Mouse (Mus musculus) layer of hippocampus, adult 2 months (tissue): ENCODE results near the gene Telo2. TPM values are rescaled to one million over a fixed set of nuclear protein-coding genes. Genes with fewer than 3 reads are reported as not detected.
A peak's percentile ranks its signal among the peaks of the same experiment; 100 is the strongest.
"Not testable (repeated sequence)": the region's sequence is repeated elsewhere in the genome, so short reads cannot be mapped to it uniquely, and the experiment has no call there.

ENCODE experiments used
- DNase-seq, 2 experiments: peaks; one replicate each; pipeline ENCODE4 v3.0.0; 2022; ENCODE audit warnings: low spot score in 2 of 2
- H3K27ac ChIP-seq: fragments of 200-600 bp; 2 replicates; pipeline ENCODE4 v1.8.1; 2022
- H3K4me3 ChIP-seq: fragments of 200-600 bp; 2 replicates; pipeline ENCODE4 v1.8.1; 2022; ENCODE audit warnings: mild to moderate bottlenecking
- CTCF ChIP-seq: fragments of 200-600 bp; conservative IDR thresholded peaks from 2 replicates; pipeline ENCODE4 v1.8.1; 2022; ENCODE audit warnings: antibody characterized with exemption, mild to moderate bottlenecking, moderate library complexity
- long read RNA-seq, 2 experiments: library from polyadenylated mRNA; stranded (forward); transcript quantifications; one replicate each; pipeline ENCODE4 v2.0.0; 2021; ENCODE audit warnings: borderline mapping rate in 2 of 2
- total RNA-seq, 2 experiments: library from RNA; stranded (reverse); gene quantifications; 2 replicates each; pipeline ENCODE4 v1.2.3; 2021

The Telo2 gene
- total RNA-seq = 10 to 100 TPM; 36.9 to 42.8 TPM
- long read RNA-seq, experiment 1, transcript Telo2-202 (21 exons, 3,530 nt) = major isoform, 14 of 25 reads
- long read RNA-seq, experiment 1, partial matches to known transcripts = 1 of 25 reads
- long read RNA-seq, experiment 1, other reads (novel, unspliced or antisense) = 7 of 25 reads
- long read RNA-seq, experiment 2, transcript Telo2-202 (21 exons, 3,530 nt) = major isoform, 14 of 33 reads
- long read RNA-seq, experiment 2, partial matches to known transcripts = 3 of 33 reads
- long read RNA-seq, experiment 2, other reads (novel, unspliced or antisense) = 13 of 33 reads

DNA sequence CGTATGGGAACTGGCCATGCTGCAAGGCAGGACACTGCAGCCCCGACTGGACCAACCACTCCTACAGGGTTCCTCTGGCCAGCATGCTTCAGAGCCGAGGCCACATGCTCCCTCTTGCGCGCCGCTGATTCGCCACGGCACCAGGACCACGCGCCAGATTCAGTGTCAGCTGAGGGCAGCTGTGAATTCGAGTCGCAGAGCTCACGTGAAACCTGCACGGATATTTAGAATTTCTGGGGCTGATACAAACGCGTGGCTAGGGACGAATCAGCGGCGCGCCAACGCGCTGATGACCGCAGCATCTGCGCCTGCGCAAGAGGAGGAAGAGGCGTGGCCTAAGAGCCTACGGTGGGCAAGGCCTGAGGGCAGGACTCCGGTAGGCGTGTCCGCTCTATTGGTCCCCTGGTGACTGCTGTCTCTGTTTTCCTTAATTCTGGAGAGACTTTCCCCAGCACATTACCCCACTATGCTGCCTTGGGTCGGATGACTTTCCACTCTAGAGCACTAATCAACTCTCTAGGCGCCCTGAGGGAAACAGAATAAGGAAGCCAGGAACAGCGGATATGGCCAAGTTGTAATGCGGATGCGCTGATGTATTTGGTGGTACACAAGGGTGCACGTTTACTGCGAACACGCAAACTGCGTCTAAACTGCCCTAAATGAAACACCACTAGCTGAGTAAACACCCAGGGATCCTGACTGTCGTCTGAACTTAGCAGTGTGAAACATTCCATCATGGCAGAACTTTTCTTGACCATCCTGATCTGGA lies at the start of gene Telo2:
Gene Telo2 (minus strand): TSS at position 304 of the 769 bp plus-strand sequence.
- DNase-seq = peak; percentile 88 to 91
- Histone ChIP-seq H3K27ac (peak within 1 kb of the TSS; percentile 97), H3K4me3 (peak within 1 kb of the TSS; percentile 75)
- no peak for TF ChIP-seq CTCF

DNA sequence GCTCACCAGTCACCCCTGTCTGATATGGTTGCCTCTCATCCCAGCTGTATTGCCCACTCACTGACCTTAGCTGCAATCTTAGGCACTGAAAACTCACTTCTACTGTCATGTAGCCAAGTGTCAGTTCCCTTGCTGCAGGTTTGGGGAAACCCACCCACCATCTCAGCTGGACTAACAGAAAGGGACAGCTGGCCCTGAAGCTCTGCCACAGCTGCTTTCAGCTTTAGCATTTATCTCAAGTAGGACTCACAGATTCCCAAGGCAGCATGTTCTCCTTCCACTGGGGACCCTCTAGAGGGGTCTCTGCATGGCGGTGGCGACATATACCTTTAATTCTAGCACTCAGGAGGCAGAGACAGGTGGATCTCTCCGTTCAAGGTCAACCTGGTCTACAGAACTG lies 49.0 kb upstream of the Telo2 start:
- DNase-seq = no peak
- TF ChIP-seq CTCF = no peak
- no peak overlapping the region for H3K4me3 ChIP-seq
- no peak overlapping the region for H3K27ac ChIP-seq

DNA sequence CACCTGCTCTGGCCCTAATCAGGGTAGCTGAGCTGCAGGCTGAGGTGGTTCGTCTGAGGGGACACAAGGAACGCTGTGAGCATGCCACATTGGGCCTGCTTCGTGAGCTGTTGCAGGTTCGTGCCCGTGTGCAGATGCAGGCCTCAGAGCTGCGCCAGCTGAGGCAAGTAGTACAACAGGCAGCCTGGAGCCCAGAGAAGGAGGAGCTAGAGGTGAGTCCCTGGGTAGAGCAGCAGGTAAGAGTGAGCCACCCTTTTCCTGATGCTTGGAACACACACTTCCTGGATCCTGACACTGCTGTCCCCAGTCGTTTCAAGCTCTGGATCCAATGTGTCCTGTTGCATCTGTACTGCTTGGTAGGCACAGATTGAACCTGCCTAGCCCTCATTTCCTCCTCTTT lies 47.6 kb upstream of the Telo2 start:
- H3K27ac ChIP-seq = no peak overlapping the region
- no peak for DNase-seq
- no peak overlapping the region for H3K4me3 ChIP-seq
- no peak for TF ChIP-seq CTCF

DNA sequence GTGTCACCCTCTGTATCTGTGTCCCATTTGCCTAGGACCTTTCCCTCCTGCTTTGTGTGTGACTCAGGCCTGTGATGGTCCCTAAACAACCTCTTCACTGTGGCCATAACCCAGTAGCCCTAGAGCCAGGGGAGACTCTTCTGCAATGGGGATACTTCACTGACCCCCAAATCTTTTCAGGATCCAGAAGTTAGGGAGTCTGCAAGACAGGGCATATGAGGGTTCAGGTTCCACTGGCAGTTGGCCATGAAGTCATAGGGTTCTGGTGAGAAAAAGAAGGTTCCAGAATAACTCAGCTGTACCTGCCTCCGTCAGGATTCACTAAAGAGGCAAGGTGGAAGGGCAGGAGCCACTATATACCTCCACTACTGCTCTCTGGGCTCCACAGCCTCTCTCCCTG lies 46.4 kb upstream of the Telo2 start, which contains the start of gene Ccdc154:
Gene Ccdc154 (plus strand): TSS at position 301 of the 400 bp plus-strand sequence.
- TF ChIP-seq CTCF = no peak
- Histone ChIP-seq H3K27ac (no peak within 1 kb of the TSS), H3K4me3 (no peak within 1 kb of the TSS)
- no peak for DNase-seq

DNA sequence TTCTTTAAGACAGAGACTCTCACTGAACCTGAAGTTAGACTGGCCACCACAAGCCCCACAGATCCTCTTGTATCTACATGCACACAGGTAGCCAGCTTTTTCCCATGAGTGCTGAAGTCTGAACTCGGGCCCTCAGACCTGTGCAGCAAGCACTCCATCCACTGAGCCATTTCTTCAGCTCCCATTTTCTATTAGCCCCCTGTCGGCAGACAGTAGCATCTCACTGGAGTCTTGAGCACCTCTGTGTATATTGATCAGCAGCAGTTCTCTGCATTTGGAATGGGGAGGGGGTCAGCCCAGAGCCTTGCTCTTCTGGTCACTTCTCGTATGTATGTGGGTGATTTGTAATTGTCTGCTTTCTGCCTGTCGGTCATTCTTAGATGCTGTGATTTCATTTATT lies 24.2 kb upstream of the Telo2 start:
- no peak overlapping the region for H3K4me3 ChIP-seq
- DNase-seq = no peak
- TF ChIP-seq CTCF = peak; percentile 70

DNA sequence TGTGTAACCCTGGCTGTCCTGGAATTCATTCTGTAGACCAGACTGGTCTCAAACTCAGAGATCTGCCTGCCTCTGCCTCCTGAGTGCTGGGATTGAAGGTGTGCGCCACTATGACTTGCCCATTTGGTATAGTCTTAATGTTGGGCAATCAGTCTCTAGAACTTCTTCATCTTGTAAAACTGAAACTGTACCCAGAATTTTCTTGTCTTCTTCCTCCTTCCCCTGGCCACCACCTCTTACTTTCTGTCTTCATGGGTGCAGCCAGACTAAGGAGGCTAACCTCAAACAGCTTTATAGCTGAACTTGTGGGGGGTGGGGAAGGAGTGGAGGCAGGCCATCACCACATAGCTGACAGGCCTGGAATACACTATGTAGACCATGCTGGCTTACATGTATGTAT lies 23.0 kb upstream of the Telo2 start:
- Histone ChIP-seq H3K4me3 (no peak overlapping the region), H3K27ac (no peak overlapping the region)
- no peak for DNase-seq
- TF ChIP-seq CTCF = no peak

More for the DNA sequence above, 24.2 kb upstream of the Telo2 start:
- no peak overlapping the region for H3K27ac ChIP-seq

DNA sequence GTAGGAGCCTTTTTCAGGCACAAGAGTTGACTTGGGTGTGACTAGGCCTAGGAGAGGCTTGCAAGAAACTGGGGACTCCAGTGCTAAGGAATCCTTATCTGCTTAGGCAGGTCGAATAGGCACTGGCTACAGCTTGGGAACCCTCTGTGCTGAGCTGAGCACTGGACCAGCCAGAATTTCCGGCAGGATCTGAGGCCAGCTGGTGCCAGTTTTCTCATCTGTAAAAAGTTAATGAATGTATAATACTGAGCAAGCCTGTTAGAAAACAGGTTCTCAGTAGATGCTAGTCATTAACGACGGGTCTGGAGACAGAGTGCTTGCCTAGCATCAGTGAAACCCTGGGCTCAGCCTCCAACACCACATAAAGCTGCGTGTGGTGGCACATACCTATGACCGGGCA lies 19.9 kb upstream of the Telo2 start:
- no peak for DNase-seq
- Histone ChIP-seq H3K27ac (no peak overlapping the region), H3K4me3 (no peak overlapping the region)
- TF ChIP-seq CTCF = no peak

DNA sequence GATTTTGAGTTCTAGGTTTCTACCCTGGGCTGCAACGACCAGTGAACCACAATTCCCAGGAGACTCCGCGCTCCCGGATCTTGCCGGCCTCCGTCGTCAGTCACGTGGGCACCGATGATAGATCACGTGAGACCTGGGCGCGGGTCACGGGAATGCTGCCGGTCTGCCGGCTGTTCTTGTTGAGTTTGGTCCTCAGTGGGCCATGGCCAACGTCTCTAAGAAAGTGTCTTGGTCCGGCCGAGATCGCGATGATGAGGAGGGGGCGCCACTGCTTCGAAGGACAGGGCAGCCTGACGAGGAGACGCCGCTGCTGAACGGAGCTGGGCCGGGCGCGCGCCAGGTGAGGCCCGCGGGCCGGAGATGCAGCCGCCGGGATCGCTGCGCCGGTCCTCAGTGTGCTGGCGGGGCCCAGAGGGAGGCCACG lies 17.5 kb upstream of the Telo2 start, which contains the start of gene Clcn7:
Gene Clcn7 (plus strand): TSS at position 117 of the 424 bp plus-strand sequence.
- Histone ChIP-seq H3K27ac (peak within 1 kb of the TSS; percentile 90), H3K4me3 (peak within 1 kb of the TSS; percentile 84)
- no peak for TF ChIP-seq CTCF
- DNase-seq = peak; percentile 93 to 95

DNA sequence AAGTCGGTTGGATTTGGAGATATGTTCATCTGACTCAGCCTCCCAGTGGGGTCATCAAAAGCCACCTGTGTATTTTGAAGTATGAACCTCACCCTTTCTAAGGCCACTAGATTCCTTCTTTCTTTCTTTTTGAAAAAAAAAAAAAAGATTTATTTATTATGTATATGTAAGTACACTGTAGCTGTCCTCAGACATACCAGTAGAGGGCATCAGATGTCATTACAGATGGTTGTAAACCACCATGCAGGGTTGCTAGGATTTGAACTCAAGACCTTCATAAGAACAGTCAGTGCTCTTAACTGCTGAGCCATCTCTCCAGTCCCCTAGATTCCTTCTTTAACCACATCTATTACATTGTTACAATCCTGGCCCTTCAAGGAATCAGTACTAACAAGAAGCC lies 14.3 kb upstream of the Telo2 start:
- DNase-seq = no peak
- Histone ChIP-seq H3K27ac (no peak overlapping the region), H3K4me3 (no peak overlapping the region)
- TF ChIP-seq CTCF = peak; percentile 56

DNA sequence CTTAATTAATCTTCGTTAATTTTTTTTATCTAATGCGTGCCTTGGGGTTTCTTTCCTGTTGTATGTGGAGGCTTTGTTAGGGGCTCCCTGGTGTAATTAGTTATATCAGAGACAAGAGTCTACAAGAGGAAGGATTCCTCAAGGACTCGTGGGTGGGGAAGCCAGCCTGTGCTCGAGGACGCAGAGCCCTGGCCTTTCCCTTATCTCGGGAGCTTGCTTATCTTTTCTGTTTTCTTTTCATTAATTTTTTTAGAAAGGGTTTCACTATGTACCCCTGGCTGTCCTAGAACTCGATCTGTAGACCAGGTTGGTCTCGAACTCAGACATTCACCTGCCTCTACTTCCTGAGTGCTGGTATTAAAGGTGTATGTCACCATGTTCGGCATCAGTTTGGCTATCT lies 11.9 kb upstream of the Telo2 start:
- no peak for TF ChIP-seq CTCF
- no peak for DNase-seq
- Histone ChIP-seq H3K27ac (no peak overlapping the region), H3K4me3 (no peak overlapping the region)

DNA sequence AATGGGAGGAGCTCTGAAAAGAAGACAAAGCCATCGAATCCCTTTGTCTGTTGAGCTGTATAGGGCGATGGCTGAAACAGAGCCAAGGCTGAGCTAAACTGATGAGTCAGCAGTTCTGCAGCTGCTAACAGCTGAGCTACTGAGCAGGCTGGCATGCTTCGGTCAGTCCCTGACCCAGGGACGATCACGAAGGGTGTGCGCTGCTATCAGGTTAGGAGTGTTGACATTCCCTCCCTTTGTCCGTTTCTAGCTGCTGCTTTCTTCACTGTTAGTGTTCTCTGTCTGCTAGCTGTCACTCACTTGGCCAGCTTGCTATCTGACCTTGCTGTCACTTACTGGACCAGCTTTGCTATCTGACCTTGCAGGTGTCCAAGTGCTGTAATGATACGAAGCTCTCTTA lies 11.3 kb upstream of the Telo2 start:
- H3K27ac ChIP-seq = no peak overlapping the region
- no peak for DNase-seq
- no peak overlapping the region for H3K4me3 ChIP-seq
- TF ChIP-seq CTCF = no peak

DNA sequence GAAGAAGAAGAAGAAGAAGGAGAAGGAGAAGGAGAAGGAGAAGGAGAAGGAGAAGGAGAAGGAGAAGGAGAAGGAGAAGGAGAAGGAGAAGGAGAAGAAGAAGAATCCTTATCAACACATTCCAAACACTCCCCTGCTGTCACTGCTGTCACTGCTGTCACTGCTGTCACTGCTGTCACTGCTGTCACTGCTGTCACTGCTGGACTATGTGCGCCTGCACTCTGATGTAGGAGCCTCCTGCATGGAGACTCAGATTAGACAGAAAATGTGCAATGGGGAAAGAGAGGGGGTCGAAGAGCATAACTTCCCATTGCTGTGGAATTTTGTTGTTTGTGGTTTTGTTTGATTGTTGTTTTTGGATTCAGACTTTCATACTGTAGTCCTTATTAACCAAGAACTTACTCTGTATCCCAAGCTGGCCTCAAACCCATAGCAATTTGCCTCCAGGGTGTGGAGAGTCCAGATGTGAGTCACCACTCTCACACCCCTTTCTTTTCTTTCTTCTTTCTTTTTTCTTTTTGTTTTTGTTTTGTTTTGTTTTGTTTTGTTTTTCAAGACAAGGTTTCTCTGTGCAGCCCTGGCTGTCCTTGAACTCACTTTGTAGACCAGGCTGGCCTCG lies 9.8 kb upstream of the Telo2 start:
- not testable (repeated sequence) for DNase-seq, H3K4me3 ChIP-seq, H3K27ac ChIP-seq

DNA sequence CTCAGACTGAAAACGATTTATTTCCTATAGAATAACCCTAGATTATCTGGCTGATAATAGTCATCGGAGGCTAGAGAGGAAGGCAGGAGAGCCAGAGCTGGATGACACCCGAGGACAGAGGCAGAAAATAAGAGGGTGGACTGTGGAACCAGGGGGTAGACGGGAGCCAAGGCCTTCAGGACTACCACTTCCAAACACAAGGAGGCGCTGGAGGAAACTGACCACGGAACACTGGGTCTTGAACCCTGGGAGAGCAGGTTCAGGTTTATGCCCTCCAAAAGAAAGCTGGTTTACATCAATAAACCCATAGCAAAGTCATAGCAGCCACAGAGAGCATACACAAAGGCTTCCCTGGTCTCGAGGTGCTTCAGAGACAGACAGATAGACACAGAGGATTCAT lies 8.2 kb upstream of the Telo2 start:
- TF ChIP-seq CTCF = peak; percentile 65
- H3K27ac ChIP-seq = no peak overlapping the region
- DNase-seq = no peak
- no peak overlapping the region for H3K4me3 ChIP-seq

DNA sequence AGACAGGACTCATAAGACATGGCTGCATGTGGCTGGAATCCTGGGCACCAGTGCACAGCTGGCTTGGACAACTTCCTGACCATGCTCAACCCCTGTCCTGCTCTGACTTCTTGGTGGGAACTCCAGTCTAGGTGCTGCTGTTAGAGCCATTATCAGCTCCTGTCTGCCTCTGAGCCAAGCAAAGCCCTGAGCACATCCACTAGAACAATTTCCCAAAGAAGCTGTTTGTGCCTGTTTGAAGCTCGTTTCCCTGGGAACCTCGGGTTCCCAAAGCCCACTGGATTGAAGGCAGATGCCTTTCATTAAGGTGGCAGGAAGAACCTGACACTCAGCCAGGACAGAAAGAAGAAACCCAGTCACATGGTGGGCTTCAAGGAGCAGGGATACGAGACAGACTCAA lies 4.6 kb upstream of the Telo2 start, which contains the start of gene Ptx4:
Gene Ptx4 (plus strand): TSS at position 355 of the 400 bp plus-strand sequence.
- no peak for DNase-seq
- no peak for TF ChIP-seq CTCF
- Histone ChIP-seq H3K27ac (peak within 1 kb of the TSS; percentile 72), H3K4me3 (no peak within 1 kb of the TSS)
